Mouse (Mus musculus): ENCODE measurements at regions not wholly inside any gene's neighbourhood (a gene's known extent, or its start where the extent isn't known, plus 50 kb on each side); places are given as distances from the start of the nearest gene placed in this dataset.

- no peak for DNase-seq (ENCODE audit: low read depth, low spot score)
These were observed 85.3 kb upstream of the Serp2 start for GRCm38 (mm10) chr14:76641752-76642529.

GRCm38 (mm10) chr14:76633170-76633569, 76.5 kb upstream of the Serp2 start:
- DNase-seq (ENCODE audit: low read depth, low spot score), result no peak

- DNase-seq (ENCODE audit: low read depth, low spot score), result no peak
These were observed 76.1 kb upstream of the Serp2 start for GRCm38 (mm10) chr14:76632763-76633162.

- DNase-seq (ENCODE audit: low read depth, low spot score), result no peak
These were observed 75.1 kb upstream of the Serp2 start for GRCm38 (mm10) chr14:76631740-76632139.

GRCm38 (mm10) chr14:76631181-76631580, 74.5 kb upstream of the Serp2 start:
- no peak for DNase-seq (ENCODE audit: low read depth, low spot score)

GRCm38 (mm10) chr14:76629913-76630478, 73.3 kb upstream of the Serp2 start:
- no peak for DNase-seq (ENCODE audit: low read depth, low spot score)

- DNase-seq (ENCODE audit: low read depth, low spot score), result no peak
These were observed 71.6 kb upstream of the Serp2 start for GRCm38 (mm10) chr14:76628182-76628892.

GRCm38 (mm10) chr14:76625589-76626368, 69.1 kb upstream of the Serp2 start:
- DNase-seq (ENCODE audit: low read depth, low spot score), result no peak

- DNase-seq (ENCODE audit: low read depth, low spot score), result no peak
These were observed 68.1 kb upstream of the Serp2 start for GRCm38 (mm10) chr14:76624626-76625378.

GRCm38 (mm10) chr14:76623371-76623988, 66.8 kb upstream of the Serp2 start:
- no peak for DNase-seq (ENCODE audit: low read depth, low spot score)

GRCm38 (mm10) chr14:76622634-76623291, 66.1 kb upstream of the Serp2 start:
- DNase-seq (ENCODE audit: low read depth, low spot score), result no peak

GRCm38 (mm10) chr14:76619038-76619409, 62.3 kb upstream of the Serp2 start:
- DNase-seq (ENCODE audit: low read depth, low spot score), result no peak

GRCm38 (mm10) chr14:76618331-76619037, 61.8 kb upstream of the Serp2 start:
- no peak for DNase-seq (ENCODE audit: low read depth, low spot score)

GRCm38 (mm10) chr14:76617889-76618288, 61.2 kb upstream of the Serp2 start:
- no peak for DNase-seq (ENCODE audit: low read depth, low spot score)

- DNase-seq (ENCODE audit: low read depth, low spot score), result no peak
These were observed 60.8 kb upstream of the Serp2 start for GRCm38 (mm10) chr14:76617447-76617846.

GRCm38 (mm10) chr14:76616367-76616683, 59.6 kb upstream of the Serp2 start:
- DNase-seq (ENCODE audit: low read depth, low spot score), result no peak

- DNase-seq (ENCODE audit: low read depth, low spot score), result no peak
These were observed 59.1 kb upstream of the Serp2 start for GRCm38 (mm10) chr14:76615603-76616366.

GRCm38 (mm10) chr14:76615182-76615581, 58.5 kb upstream of the Serp2 start:
- no peak for DNase-seq (ENCODE audit: low read depth, low spot score)

- DNase-seq (ENCODE audit: low read depth, low spot score), result no peak
These were observed 58.0 kb upstream of the Serp2 start for GRCm38 (mm10) chr14:76614682-76615081.
